Mouse (Mus musculus) monocyte, adult 59 days (primary cell): ENCODE measurements around the gene Prl3d3. TPM values are rescaled to one million over a fixed set of nuclear protein-coding genes. Genes with fewer than 3 reads are reported as not detected.

Source experiments
- total RNA-seq, 2 experiments: library from RNA; stranded (reverse); gene quantifications; one replicate each; pipeline ENCODE4 v1.2.4; 2023

The Prl3d3 gene
- total RNA-seq: not detected

DNA sequence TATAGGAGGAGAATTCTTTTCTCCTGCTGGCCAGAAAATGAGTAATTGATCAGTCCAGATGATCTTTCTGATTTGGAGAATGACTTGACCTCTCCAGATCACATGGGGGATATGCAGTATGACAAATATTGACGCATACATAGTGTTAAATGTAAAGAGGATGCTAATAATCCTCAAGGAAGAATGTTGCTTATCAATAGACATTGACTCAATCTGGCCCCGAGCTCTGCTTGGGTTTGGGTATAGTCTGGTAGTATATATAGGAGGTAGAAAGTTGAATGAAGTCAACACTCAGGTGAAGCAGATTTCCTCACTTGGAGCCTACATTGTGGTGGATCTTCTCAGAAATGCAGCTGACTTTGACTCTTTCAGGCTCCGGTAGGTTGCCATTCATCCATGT, at the start of gene Prl3d3:
Gene Prl3d3 (plus strand): TSS at position 301 of the 400 bp plus-strand sequence.

GRCm38 (mm10) chr13:27121398-27121797, 35.2 kb upstream of the Prl3d3 start, which contains the start of gene Prl3d2:
Prl3d2 (plus strand) TSS chr13:27121698.

DNA sequence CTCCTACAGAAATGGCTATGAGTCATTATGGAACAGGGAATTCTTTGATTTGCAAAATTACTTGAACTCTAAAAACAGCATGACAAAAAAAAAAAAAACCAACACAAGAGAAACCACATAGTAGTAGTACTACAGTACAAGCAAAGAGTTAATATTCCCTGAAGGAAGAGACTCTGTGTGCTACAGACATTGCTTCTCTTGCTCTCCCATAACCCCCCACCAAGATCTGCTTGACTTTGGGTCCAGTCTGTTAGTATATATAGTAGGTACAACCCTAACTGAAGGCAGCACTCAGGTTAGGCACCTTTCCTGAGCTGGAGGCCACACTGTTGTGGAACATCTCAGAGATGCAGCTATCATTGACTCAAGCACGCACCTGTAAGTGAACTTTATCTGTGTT, 39.8 kb downstream of the Prl3d3 start, which contains the start of gene Prl3c1:
Gene Prl3c1 (plus strand): TSS at position 301 of the 400 bp plus-strand sequence.

Other genes starting within 250 kb of the Prl3d3 start
- gene Prl, start 99.2 kb upstream of the Prl3d3 start, total RNA-seq: not detected
- not detected for gene Prl3d1, start 62.6 kb upstream of the Prl3d3 start, total RNA-seq
- not detected for gene Prl3d2, start 35.1 kb upstream of the Prl3d3 start, total RNA-seq
- gene Prl3c1, start 39.9 kb downstream of the Prl3d3 start, total RNA-seq: not detected
- not detected for gene Prl3b1, start 85.1 kb downstream of the Prl3d3 start, total RNA-seq
- not detected for gene Prl3a1, start 102.6 kb downstream of the Prl3d3 start, total RNA-seq
- not detected for gene Prl6a1, start 155.8 kb downstream of the Prl3d3 start, total RNA-seq
- not detected for gene Prl8a2, start 188.9 kb downstream of the Prl3d3 start, total RNA-seq
- not detected for gene Prl2b1, start 234.1 kb downstream of the Prl3d3 start, total RNA-seq